In the genomic region with DNA sequence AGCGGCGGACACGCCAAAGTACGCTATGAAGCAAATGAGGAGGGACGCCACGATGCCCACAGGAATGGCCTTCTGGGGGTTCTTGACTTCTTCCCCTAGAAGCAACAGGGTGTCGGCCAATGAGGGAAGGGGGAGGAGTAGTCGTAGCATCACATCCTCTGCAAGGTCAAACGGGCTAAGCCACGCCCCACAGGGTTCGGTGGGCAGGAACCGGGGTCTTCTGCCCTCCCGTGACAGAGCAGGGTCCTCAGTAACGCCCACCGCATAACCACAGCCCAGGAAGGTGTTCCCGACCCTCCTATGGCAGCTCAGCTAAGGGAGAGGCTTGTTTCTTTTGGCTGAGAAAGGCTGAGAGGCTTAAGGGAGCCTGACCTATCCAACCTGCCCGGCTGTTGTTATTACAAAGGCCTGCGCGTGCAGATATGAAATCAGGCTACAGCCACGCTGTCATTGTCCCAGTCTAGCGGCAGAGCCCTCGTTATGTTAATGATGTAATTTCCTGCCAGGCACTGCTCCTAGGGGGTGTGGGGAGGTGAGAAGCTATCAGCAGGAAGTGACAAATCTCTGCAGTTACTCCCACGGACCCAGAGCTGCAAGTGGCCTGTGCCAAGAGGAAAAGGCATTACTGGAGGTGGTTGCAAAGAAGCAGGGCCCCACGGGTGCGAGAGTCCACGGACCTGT, we compare ENCODE assay signal across 8 mouse cellular contexts. TPM values are rescaled to one million over a fixed set of nuclear protein-coding genes. Genes with fewer than 3 reads are reported as not detected.
DNase-seq lines count a peak whose midpoint lies in the region; ATAC-seq and TF ChIP-seq lines count a peak whose summit lies in the region.

No protein-coding gene starts in this region.

- DNase-seq in frontal cortex, adult 2 months (ENCODE audit: extremely low spot score in 1 of 2, low spot score in 1 of 2), result peak; percentile 29 to 71
- no peak for DNase-seq in frontal cortex, postnatal 10 days (ENCODE audit: low spot score in 2 of 2)
- DNase-seq in embryo, embryonic 9.5 days (ENCODE audit: extremely low spot score), result peak; percentile 54
- DNase-seq in heart, postnatal 0 days (ENCODE audit: low spot score), result peak; percentile 98
- peak; percentile 62 for DNase-seq in kidney, postnatal 14 days
- DNase-seq in cerebellum, postnatal 25 days, result no peak

- peak overlapping the region; percentile 90 for H3K27ac ChIP-seq in heart, postnatal 0 days (ENCODE audit: low read depth)
- H3K27ac ChIP-seq in lung, embryonic 15.5 days, result peak overlapping the region; percentile 75

- peak overlapping the region; percentile 50 for H3K9ac ChIP-seq in heart, postnatal 0 days (replicated peaks; ENCODE audit: low read depth, low read length)
- H3K9ac ChIP-seq in lung, embryonic 15.5 days, result no peak overlapping the region

- peak overlapping the region; percentile 64 for H3K4me2 ChIP-seq in heart, postnatal 0 days (ENCODE audit: low read depth, low read length)
- peak overlapping the region; percentile 47 for H3K4me2 ChIP-seq in lung, embryonic 15.5 days

- peak overlapping the region; percentile 44 for H3K4me3 ChIP-seq in heart, postnatal 0 days (ENCODE audit: low read depth, low read length)
- H3K4me3 ChIP-seq in lung, embryonic 15.5 days, result peak overlapping the region; percentile 5; the same call in 1 of the 2 replicates

- no peaks in the 10 kb centered on the region for H3K9me3 ChIP-seq in heart, postnatal 0 days (replicated peaks; ENCODE audit: control insufficient read depth, low read length)
- no peaks in the 10 kb centered on the region for H3K9me3 ChIP-seq in lung, embryonic 15.5 days

- H3K4me1 ChIP-seq in heart, postnatal 0 days (ENCODE audit: control insufficient read depth, insufficient read depth), result peaks cover 44% of the 10 kb centered on the region
- peaks cover 11% of the 10 kb centered on the region for H3K4me1 ChIP-seq in lung, embryonic 15.5 days

- H3K36me3 ChIP-seq in heart, postnatal 0 days (replicated peaks; ENCODE audit: control insufficient read depth, insufficient read depth, low read length), result peaks cover 9% of the 10 kb centered on the region; the same call in 1 of the 2 replicates
- H3K36me3 ChIP-seq in lung, embryonic 15.5 days, result 0 out of 2 replicates have a peak, but pooled peaks cover 2% of the 10 kb centered on the region

- peak; percentile 86 for TF ChIP-seq EP300 in heart, postnatal 0 days (IDR thresholded peaks at IDR 0.05; ENCODE audit: low read depth)

- H3K27me3 ChIP-seq in heart, postnatal 0 days (ENCODE audit: control insufficient read depth, insufficient read depth, low read length), result no peaks in the 10 kb centered on the region
- no peaks in the 10 kb centered on the region for H3K27me3 ChIP-seq in lung, embryonic 15.5 days

- TF ChIP-seq CTCF in heart, postnatal 0 days (IDR thresholded peaks at IDR 0.05; ENCODE audit: low read depth), result no peak

- WGBS in heart, postnatal 0 days, result 14% methylated on average over 26 of the region's 26 CpGs
- 27% methylated on average over 26 of the region's 26 CpGs for WGBS in lung, embryonic 15.5 days

- peak; percentile 92 for ATAC-seq in heart, postnatal 0 days (ENCODE audit: insufficient read depth, low read depth)
- ATAC-seq in lung, embryonic 15.5 days (ENCODE audit: borderline replicate concordance, extremely low read depth, low FRiP score, low TSS enrichment), result peak; percentile 80
- ATAC-seq in neutrophil, adult 5-6 weeks (ENCODE audit: extremely low read depth, insufficient number of reproducible peaks, low FRiP score, poor library complexity, severe bottlenecking), result peak; percentile 40; the same call in 1 of the 2 replicates

RNA-seq across cellular contexts. Expression of a gene that starts 57.5 kb away (rescaled TPM):
- polyA plus RNA-seq in frontal cortex, adult 2 months (2012; rRNA removed), result 10.3 and 11.4 TPM in 2 replicates
- 21.0 and 31.0 TPM in 2 replicates for total RNA-seq in heart, postnatal 0 days (2014; rRNA removed; ENCODE audit: low replicate concordance)
- polyA plus RNA-seq in heart, postnatal 0 days (2015; fragmentation: Nextera tagmentation; extraction: Ambion mirVana), result 7.7 and 13.2 TPM in 2 replicates
- polyA plus RNA-seq in lung, embryonic 15.5 days (2015; fragmentation: Nextera tagmentation; extraction: Ambion mirVana), result 15.5 TPM in 2 replicates
- 13.2 and 15.1 TPM in 2 replicates for total RNA-seq in neutrophil, adult 5-6 weeks (2017)

Comparison
In these comparisons a context has a peak if more than half of its experiments do, and no peak if none do; other contexts are left out.
1. DNase-seq: peak in frontal cortex, adult 2 months (2 of 2), embryo, embryonic 9.5 days (single experiment), heart, postnatal 0 days (single experiment) and kidney, postnatal 14 days (single experiment); none in frontal cortex, postnatal 10 days (0 of 2) and cerebellum, postnatal 25 days (0 of 2).
2. ATAC-seq: peak in every context shown above with its lines; median percentile 92 in heart, postnatal 0 days; 80 in lung, embryonic 15.5 days; 40 in neutrophil, adult 5-6 weeks.